Mouse (Mus musculus) liver, embryonic 15.5 days (tissue): ENCODE measurements at regions not wholly inside any gene's neighbourhood (a gene's known extent, or its start where the extent isn't known, plus 50 kb on each side); places are given as distances from the start of the nearest gene placed in this dataset.

Source experiments
- ATAC-seq: fragments of 200-750 bp; cut with Nextera tagmentation; 2 replicates; pipeline ENCODE4 v1.8.0; 2017; ENCODE audit warnings: moderate number of reproducible peaks, mild to moderate bottlenecking, moderate library complexity; ENCODE audit not compliant: insufficient read depth
- H3K27ac ChIP-seq: fragments of 300-500 bp; sonication (generic); replicated peaks from 2 replicates; pipeline ENCODE4 v1.5.1; 2015; ENCODE audit warnings: mild to moderate bottlenecking, inconsistent platforms
- H3K27me3 ChIP-seq: fragments of 300-500 bp; sonication (generic); 2 replicates; pipeline ENCODE4 v1.6.1; 2015; ENCODE audit warnings: mild to moderate bottlenecking, inconsistent platforms
- H3K36me3 ChIP-seq: fragments of 300-500 bp; sonication (generic); replicated peaks from 2 replicates; pipeline ENCODE4 v1.6.1; 2015; ENCODE audit warnings: moderate library complexity, mild to moderate bottlenecking, inconsistent platforms
- H3K4me1 ChIP-seq: fragments of 300-500 bp; sonication (generic); replicated peaks from 2 replicates; pipeline ENCODE4 v1.6.1; 2015; ENCODE audit warnings: inconsistent platforms
- H3K4me2 ChIP-seq: fragments of 300-500 bp; sonication (generic); 2 replicates; pipeline ENCODE4 v1.6.1; 2015; ENCODE audit warnings: moderate library complexity, mild to moderate bottlenecking, inconsistent platforms
- H3K4me3 ChIP-seq: fragments of 300-500 bp; sonication (generic); replicated peaks from 2 replicates; pipeline ENCODE4 v1.5.1; 2015; ENCODE audit warnings: mild to moderate bottlenecking, inconsistent platforms
- H3K9ac ChIP-seq: fragments of 300-500 bp; sonication (generic); 2 replicates; pipeline ENCODE4 v1.6.1; 2015; ENCODE audit warnings: moderate library complexity, mild to moderate bottlenecking, inconsistent platforms
- H3K9me3 ChIP-seq: fragments of 300-500 bp; sonication (generic); replicated peaks from 2 replicates; pipeline ENCODE4 v1.6.1; 2016; ENCODE audit warnings: inconsistent platforms
- WGBS: fragments of 180-500 bp; shearing (Covaris S2); methylation state at CpG from one replicate; pipeline ENCODE4 v1.1.7; 2015; ENCODE audit warnings: mixed read lengths; ENCODE audit not compliant: insufficient replicate concordance; 5-methylcytosine and 5-hydroxymethylcytosine counted together

DNA sequence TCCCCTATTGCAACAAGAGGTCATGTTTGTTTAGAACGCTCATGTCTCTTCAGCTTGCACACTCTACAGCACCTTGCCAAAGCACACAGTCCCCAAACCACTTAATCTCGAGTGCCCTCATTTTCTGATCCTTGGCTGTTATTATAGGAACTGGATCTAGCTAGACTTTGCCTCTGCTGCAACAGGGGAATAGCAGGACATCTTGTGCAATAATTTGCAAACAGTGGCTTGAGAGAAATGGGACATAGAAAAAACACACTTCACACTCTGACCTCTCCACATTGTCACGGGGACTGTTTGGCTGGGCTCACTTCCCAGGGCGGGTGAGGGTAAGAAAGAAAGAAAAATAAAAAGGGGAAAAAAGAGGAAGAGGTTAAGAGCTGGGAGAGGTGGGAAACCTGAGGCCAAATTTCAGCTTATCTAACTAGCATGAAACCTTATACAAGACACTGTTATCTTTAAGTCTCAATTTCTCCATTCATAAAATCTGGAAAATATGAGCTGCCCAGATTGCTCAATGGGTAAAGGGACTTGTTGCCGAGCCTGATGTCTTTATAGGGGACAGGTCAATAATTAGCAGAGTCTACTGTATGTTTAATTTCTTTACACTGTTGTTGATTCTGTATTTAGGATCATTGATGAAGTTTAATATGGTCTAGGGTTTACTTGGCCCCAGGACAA lies 356.0 kb downstream of the Ankrd50 start:
- Histone ChIP-seq H3K36me3 (no peaks in the 10 kb centered on the region), H3K4me1 (peaks cover 7% of the 10 kb centered on the region), H3K27ac (peak overlapping the region; percentile 66), H3K4me2 (no peak overlapping the region), H3K9me3 (no peaks in the 10 kb centered on the region), H3K4me3 (no peak overlapping the region), H3K27me3 (no peaks in the 10 kb centered on the region), H3K9ac (no peak overlapping the region)
- peak; percentile 91 for ATAC-seq
- WGBS = 31% methylated on average over 5 of the region's 5 CpGs

DNA sequence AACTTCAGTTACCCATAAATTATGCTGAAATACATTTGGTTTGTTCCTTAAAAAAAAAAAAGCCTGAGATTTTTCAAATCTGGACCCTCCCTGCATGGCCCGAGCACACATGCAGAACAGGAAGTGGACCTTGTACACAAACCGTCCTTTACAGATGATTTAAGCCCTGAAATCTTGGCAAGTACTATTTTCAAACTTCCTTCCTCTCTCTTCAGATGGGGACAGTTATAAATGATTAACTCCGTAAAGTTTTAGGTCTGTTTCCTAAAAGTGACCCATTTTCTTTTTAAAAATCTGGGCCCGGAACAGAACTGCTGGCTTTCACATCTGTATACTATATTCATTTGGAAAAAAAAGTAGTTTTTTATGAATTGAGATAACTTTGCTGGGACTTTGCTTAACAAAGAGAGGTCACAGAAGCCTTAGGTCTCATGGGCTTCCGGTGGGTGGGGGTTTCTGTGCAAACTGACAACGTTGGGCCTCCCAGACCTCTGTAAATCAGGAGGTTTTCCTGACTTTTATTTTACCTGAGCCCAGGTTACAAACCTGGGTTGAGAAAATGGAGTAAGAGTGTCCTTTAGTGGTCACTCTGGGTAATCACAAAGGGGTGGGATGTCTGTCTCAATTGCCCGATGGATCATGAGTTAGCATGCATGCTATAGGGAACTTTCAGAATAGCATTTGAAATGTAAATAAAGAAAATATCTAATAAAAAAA lies 368.4 kb downstream of the Ankrd50 start:
- no peak for ATAC-seq
- H3K9me3 ChIP-seq = no peaks in the 10 kb centered on the region
- WGBS = 15% methylated on average over 7 of the region's 7 CpGs
- H3K4me1 ChIP-seq = no peaks in the 10 kb centered on the region
- no peaks in the 10 kb centered on the region for H3K27me3 ChIP-seq
- no peak overlapping the region for H3K9ac ChIP-seq
- no peak overlapping the region; the same call in 1 of the 2 replicates for H3K27ac ChIP-seq
- H3K36me3 ChIP-seq = no peaks in the 10 kb centered on the region
- H3K4me2 ChIP-seq = no peak overlapping the region
- no peak overlapping the region for H3K4me3 ChIP-seq

GRCm38 (mm10) chr3:38112568-38112967 lies 372.1 kb downstream of the Ankrd50 start:
- Histone ChIP-seq H3K9me3 (no peaks in the 10 kb centered on the region), H3K4me2 (no peak overlapping the region), H3K9ac (no peak overlapping the region), H3K4me3 (no peak overlapping the region), H3K27ac (no peak overlapping the region), H3K27me3 (no peaks in the 10 kb centered on the region), H3K4me1 (no peaks in the 10 kb centered on the region), H3K36me3 (no peaks in the 10 kb centered on the region)
- ATAC-seq = no peak
- WGBS = 48% methylated on average over 3 of the region's 3 CpGs

GRCm38 (mm10) chr3:38105022-38105857 lies 379.4 kb downstream of the Ankrd50 start:
- Histone ChIP-seq H3K9ac (no peak overlapping the region), H3K4me3 (no peak overlapping the region), H3K4me1 (no peaks in the 10 kb centered on the region), H3K36me3 (no peaks in the 10 kb centered on the region), H3K27me3 (no peaks in the 10 kb centered on the region), H3K27ac (no peak overlapping the region), H3K4me2 (no peak overlapping the region), H3K9me3 (no peaks in the 10 kb centered on the region)
- ATAC-seq = no peak
- 51% methylated on average over 4 of the region's 4 CpGs for WGBS

DNA sequence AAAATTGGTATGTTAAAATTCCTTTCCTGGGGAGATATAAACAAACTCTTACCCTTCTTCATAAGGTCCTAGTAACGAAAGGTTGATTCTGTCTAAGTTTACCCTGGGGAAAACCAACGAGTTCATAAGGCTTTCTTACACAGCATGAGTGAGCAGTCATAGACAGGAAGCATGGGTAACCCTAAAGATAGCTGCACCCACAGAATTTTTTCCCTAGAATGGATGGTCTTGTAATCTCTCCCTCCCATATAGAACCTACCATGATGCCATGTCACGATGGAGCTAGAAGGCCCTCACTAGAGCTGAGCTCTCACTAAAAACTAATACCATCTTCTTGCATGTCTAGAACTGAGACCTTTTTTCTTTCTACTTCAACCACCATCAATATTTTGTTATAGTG lies 380.1 kb upstream of the Gm5148 start:
- Histone ChIP-seq H3K27ac (no peak overlapping the region), H3K36me3 (no peaks in the 10 kb centered on the region), H3K9ac (no peak overlapping the region), H3K9me3 (no peaks in the 10 kb centered on the region), H3K4me1 (no peaks in the 10 kb centered on the region), H3K27me3 (no peaks in the 10 kb centered on the region), H3K4me3 (no peak overlapping the region), H3K4me2 (no peak overlapping the region)
- no peak for ATAC-seq
- WGBS = 39% methylated on average over 3 of the region's 3 CpGs

DNA sequence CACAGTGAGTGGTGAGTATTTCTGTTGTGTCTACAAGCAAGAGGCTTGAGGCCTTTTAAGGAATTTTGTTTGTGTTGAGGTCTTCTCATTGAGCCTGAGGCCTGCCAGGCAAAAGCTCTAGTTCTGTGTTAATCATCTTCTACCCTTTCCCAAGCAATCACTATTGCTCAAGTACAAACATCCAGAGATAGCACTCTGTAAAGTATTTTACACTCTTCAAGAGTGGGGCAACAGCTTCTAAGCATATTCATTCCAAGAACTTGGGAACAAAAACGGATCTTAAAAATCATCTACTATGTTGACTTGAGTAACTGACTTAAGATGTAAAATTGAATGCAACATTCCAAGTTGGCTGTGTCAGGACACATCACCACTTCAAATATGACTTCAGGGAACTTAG lies 378.7 kb upstream of the Gm5148 start:
- 55% methylated on average over 1 of the region's 1 CpGs for WGBS
- ATAC-seq = no peak

DNA sequence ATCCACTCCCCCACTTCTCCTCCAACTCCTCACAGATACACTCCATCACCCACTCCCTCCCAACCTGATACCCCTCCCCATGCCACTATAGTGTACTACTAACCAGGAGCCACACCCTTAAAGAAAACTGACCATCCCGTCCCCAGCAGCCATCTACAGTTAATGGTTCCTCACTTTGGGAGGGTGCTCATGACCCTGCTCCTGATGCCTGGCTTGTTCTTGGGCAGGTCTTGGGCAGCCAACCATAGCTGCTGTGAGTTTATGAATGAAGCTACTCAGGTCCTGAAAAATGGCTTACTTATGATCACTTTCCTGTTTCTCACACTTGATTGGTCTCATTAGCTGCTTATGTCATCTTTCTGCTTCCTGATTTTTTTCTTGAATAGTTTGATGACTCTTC lies 377.9 kb upstream of the Gm5148 start:
- H3K36me3 ChIP-seq = no peaks in the 10 kb centered on the region
- H3K4me3 ChIP-seq = no peak overlapping the region
- H3K9me3 ChIP-seq = no peaks in the 10 kb centered on the region
- H3K9ac ChIP-seq = no peak overlapping the region
- H3K27me3 ChIP-seq = no peaks in the 10 kb centered on the region
- ATAC-seq = no peak
- no peak overlapping the region for H3K4me2 ChIP-seq
- 56% methylated on average over 1 of the region's 1 CpGs for WGBS
- H3K4me1 ChIP-seq = no peaks in the 10 kb centered on the region
- no peak overlapping the region for H3K27ac ChIP-seq

More for the DNA sequence above, 378.7 kb upstream of the Gm5148 start:
- H3K9me3 ChIP-seq = no peaks in the 10 kb centered on the region
- H3K36me3 ChIP-seq = no peaks in the 10 kb centered on the region
- H3K27me3 ChIP-seq = no peaks in the 10 kb centered on the region
- H3K4me2 ChIP-seq = no peak overlapping the region
- H3K27ac ChIP-seq = no peak overlapping the region
- no peak overlapping the region for H3K9ac ChIP-seq
- H3K4me3 ChIP-seq = no peak overlapping the region
- H3K4me1 ChIP-seq = no peaks in the 10 kb centered on the region

DNA sequence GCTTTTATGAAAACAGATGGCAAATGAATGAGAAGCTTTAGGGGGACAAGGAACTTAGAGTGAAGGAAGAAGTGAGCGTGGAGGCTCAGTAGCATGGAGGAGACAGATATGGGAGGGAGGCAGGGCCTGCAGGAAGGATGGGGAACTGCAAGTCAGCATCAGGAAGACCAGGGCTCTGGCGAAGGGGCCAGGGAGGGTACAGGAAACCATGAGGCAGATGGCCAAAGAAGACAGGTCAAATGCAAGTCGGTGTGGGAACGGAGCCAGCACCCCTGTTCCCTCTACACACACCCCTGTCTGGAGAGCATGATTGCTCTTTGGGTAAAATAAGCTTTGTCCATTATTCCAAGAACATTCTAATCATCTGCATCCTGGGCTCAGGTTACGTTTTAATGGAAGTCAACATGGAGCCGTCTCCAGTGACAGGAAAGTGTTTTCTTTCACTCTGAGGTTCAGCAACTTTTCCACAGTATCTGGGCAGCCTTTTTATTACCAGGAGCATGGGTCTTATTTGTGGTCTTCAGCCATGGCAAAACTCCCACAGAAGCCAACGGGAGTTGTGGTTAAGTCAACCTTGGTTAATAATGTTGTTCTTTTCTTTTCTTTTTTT lies 370.2 kb upstream of the Gm5148 start:
- ATAC-seq = no peak
- no peaks in the 10 kb centered on the region for H3K4me1 ChIP-seq
- H3K9me3 ChIP-seq = no peaks in the 10 kb centered on the region
- no peak overlapping the region for H3K4me2 ChIP-seq
- no peaks in the 10 kb centered on the region for H3K27me3 ChIP-seq
- H3K36me3 ChIP-seq = no peaks in the 10 kb centered on the region
- no peak overlapping the region for H3K27ac ChIP-seq
- no peak overlapping the region for H3K4me3 ChIP-seq
- 20% methylated on average over 7 of the region's 7 CpGs for WGBS
- H3K9ac ChIP-seq = no peak overlapping the region

GRCm38 (mm10) chr3:38084548-38084947 lies 360.3 kb upstream of the Gm5148 start:
- Histone ChIP-seq H3K4me2 (no peak overlapping the region), H3K36me3 (no peaks in the 10 kb centered on the region), H3K4me3 (no peak overlapping the region), H3K9me3 (no peaks in the 10 kb centered on the region), H3K27ac (no peak overlapping the region), H3K4me1 (no peaks in the 10 kb centered on the region), H3K9ac (no peak overlapping the region), H3K27me3 (no peaks in the 10 kb centered on the region)
- 43% methylated on average over 6 of the region's 6 CpGs for WGBS
- no peak for ATAC-seq

DNA sequence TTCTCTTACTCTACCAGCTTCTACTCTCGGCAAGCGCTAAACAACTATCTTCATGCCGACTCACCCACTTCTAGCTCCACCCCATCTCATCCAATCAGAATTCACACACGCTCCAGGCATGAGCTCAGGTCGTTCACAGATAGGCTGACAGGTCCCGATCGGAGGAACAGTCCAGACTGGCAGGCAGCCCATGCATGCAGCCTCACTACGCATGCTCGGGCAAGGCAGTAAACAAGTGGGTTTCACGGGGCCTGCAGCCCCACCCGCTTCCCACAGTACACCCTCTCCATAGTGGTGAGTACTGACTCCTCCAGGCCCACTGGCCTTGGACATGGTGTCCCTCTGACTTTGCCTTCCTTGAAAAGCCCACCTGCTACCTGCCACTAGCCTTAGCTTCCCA lies 358.1 kb upstream of the Gm5148 start:
- no peak for ATAC-seq
- Histone ChIP-seq H3K4me1 (no peaks in the 10 kb centered on the region), H3K4me3 (no peak overlapping the region), H3K27ac (no peak overlapping the region), H3K36me3 (no peaks in the 10 kb centered on the region), H3K9me3 (no peaks in the 10 kb centered on the region), H3K9ac (no peak overlapping the region), H3K27me3 (no peaks in the 10 kb centered on the region), H3K4me2 (no peak overlapping the region)
- WGBS = 73% methylated on average over 11 of the region's 11 CpGs

GRCm38 (mm10) chr3:38076835-38077234 lies 352.5 kb upstream of the Gm5148 start:
- no peak for ATAC-seq
- no peak overlapping the region for H3K27ac ChIP-seq
- H3K27me3 ChIP-seq = no peaks in the 10 kb centered on the region
- no peak overlapping the region for H3K9ac ChIP-seq
- 34% methylated on average over 1 of the region's 1 CpGs for WGBS
- H3K9me3 ChIP-seq = no peaks in the 10 kb centered on the region
- H3K4me1 ChIP-seq = no peaks in the 10 kb centered on the region
- no peak overlapping the region for H3K4me2 ChIP-seq
- no peak overlapping the region for H3K4me3 ChIP-seq
- H3K36me3 ChIP-seq = no peaks in the 10 kb centered on the region
